Mouse (Mus musculus) heart, adult 2 months (tissue): ENCODE data around the gene Derl3.

Experiments used
- CTCF ChIP-seq: fragments of 200-600 bp; IDR thresholded peaks from 2 replicates; pipeline ENCODE4 v1.8.1; 2022; ENCODE audit warnings: antibody characterized with exemption, mild to moderate bottlenecking, moderate library complexity
- EP300 ChIP-seq: fragments of 200-500 bp; IDR thresholded peaks from 2 replicates; pipeline ENCODE4 v1.6.1; 2011; ENCODE audit warnings: low read depth, low read length, control low read depth; ENCODE audit not compliant: insufficient read depth
- POLR2A ChIP-seq: fragments of 200-500 bp; IDR thresholded peaks from 2 replicates; pipeline ENCODE4 v1.6.1; 2011; ENCODE audit warnings: mild to moderate bottlenecking, low read depth, low read length, control low read depth; ENCODE audit not compliant: insufficient read depth

- TF ChIP-seq POLR2A (no peak), EP300 (no peak), CTCF (no peak)
Observed at GRCm38 (mm10) chr10:75898039-75898564, 4.9 kb downstream of the Derl3 start.
